Mouse (Mus musculus) frontal cortex, postnatal 25 days (tissue): ENCODE measurements around the gene Pde10a.

Experiments used
- DNase-seq, 2 experiments: peaks; one replicate each; pipeline ENCODE4 v3.0.0; 2022; ENCODE audit warnings: low spot score in 2 of 2

Pde10a gene

GRCm38 (mm10) chr17:8888105-8888504, 362.9 kb downstream of the Pde10a start:
- DNase-seq, result no peak

- DNase-seq, result no peak
Measured at GRCm38 (mm10) chr17:8888639-8889038, 363.5 kb downstream of the Pde10a start.

- no peak for DNase-seq
Measured at GRCm38 (mm10) chr17:8892193-8892985, 367.2 kb downstream of the Pde10a start.

GRCm38 (mm10) chr17:8895991-8896390, 370.8 kb downstream of the Pde10a start:
- DNase-seq, result no peak

GRCm38 (mm10) chr17:8897749-8898148, 372.6 kb downstream of the Pde10a start:
- no peak for DNase-seq

GRCm38 (mm10) chr17:8898221-8898620, 373.0 kb downstream of the Pde10a start:
- DNase-seq, result no peak

GRCm38 (mm10) chr17:8899212-8899611, 374.0 kb downstream of the Pde10a start:
- no peak for DNase-seq

- no peak for DNase-seq
Measured at GRCm38 (mm10) chr17:8903555-8904283, 378.5 kb downstream of the Pde10a start.

- DNase-seq, result no peak
Measured at GRCm38 (mm10) chr17:8910571-8910970, 385.4 kb downstream of the Pde10a start.

- no peak for DNase-seq
Measured at GRCm38 (mm10) chr17:8912933-8913332, 387.8 kb downstream of the Pde10a start.

- DNase-seq, result no peak
Measured at GRCm38 (mm10) chr17:8915693-8916092, 390.5 kb downstream of the Pde10a start.

GRCm38 (mm10) chr17:8923074-8923473, 397.9 kb downstream of the Pde10a start:
- no peak for DNase-seq

GRCm38 (mm10) chr17:8923727-8924126, 398.6 kb downstream of the Pde10a start:
- no peak for DNase-seq

GRCm38 (mm10) chr17:8925819-8926383, 400.7 kb downstream of the Pde10a start:
- no peak for DNase-seq

GRCm38 (mm10) chr17:8928560-8928959, 403.4 kb downstream of the Pde10a start:
- no peak for DNase-seq

- DNase-seq, result no peak
Measured at GRCm38 (mm10) chr17:8929636-8930035, 404.5 kb downstream of the Pde10a start.

GRCm38 (mm10) chr17:8935604-8936003, 410.4 kb downstream of the Pde10a start:
- DNase-seq, result no peak

- no peak for DNase-seq
Measured at GRCm38 (mm10) chr17:8936603-8937002, 411.4 kb downstream of the Pde10a start.

- no peak for DNase-seq
Measured at GRCm38 (mm10) chr17:8951588-8951987, 426.4 kb downstream of the Pde10a start.

GRCm38 (mm10) chr17:8952951-8953350, 427.8 kb downstream of the Pde10a start:
- no peak for DNase-seq

- no peak for DNase-seq
Measured at GRCm38 (mm10) chr17:8958125-8958524, 433.0 kb downstream of the Pde10a start.

GRCm38 (mm10) chr17:8960386-8960785, 435.2 kb downstream of the Pde10a start:
- no peak for DNase-seq

- no peak for DNase-seq
Measured at GRCm38 (mm10) chr17:8961097-8961496, 435.9 kb downstream of the Pde10a start.
